Mouse (Mus musculus) heart, postnatal 0 days (tissue): ENCODE results near the gene Fbxl20. TPM values are rescaled to one million over a fixed set of nuclear protein-coding genes. Genes with fewer than 3 reads are reported as not detected.

Experiments
- ATAC-seq: fragments of 200-750 bp; cut with Nextera tagmentation; 2 replicates; pipeline ENCODE4 v1.8.0; 2017; ENCODE audit warnings: low read depth, moderate number of reproducible peaks, moderate library complexity; ENCODE audit not compliant: insufficient read depth
- DNase-seq: peaks from one replicate; pipeline ENCODE4 v3.0.0-alpha.2; 2016; ENCODE audit warnings: low spot score
- H3K27ac ChIP-seq: fragments of 300-500 bp; sonication (generic); 2 replicates; pipeline ENCODE4 v1.5.1; 2014; ENCODE audit warnings: low read depth, mild to moderate bottlenecking
- H3K27me3 ChIP-seq: fragments of 300-500 bp; sonication (generic); 2 replicates; pipeline ENCODE4 v1.6.1; 2014; ENCODE audit warnings: low read length, mixed read lengths; ENCODE audit not compliant: control insufficient read depth, insufficient read depth
- H3K36me3 ChIP-seq: fragments of 300-500 bp; sonication (generic); replicated peaks from 2 replicates; pipeline ENCODE4 v1.6.1; 2014; ENCODE audit warnings: low read length, mixed read lengths; ENCODE audit not compliant: control insufficient read depth, insufficient read depth
- H3K4me1 ChIP-seq: fragments of 300-500 bp; sonication (generic); 2 replicates; pipeline ENCODE4 v1.6.1; 2014; ENCODE audit warnings: antibody characterized with exemption; ENCODE audit not compliant: control insufficient read depth, insufficient read depth
- H3K4me2 ChIP-seq: fragments of 300-500 bp; sonication (generic); 2 replicates; pipeline ENCODE4 v1.6.1; 2014; ENCODE audit warnings: low read depth, mild to moderate bottlenecking, low read length, moderate library complexity
- H3K4me3 ChIP-seq: fragments of 300-500 bp; sonication (generic); 2 replicates; pipeline ENCODE4 v1.5.1; 2014; ENCODE audit warnings: low read depth, low read length
- H3K9ac ChIP-seq: fragments of 300-500 bp; sonication (generic); replicated peaks from 2 replicates; pipeline ENCODE4 v1.6.1; 2014; ENCODE audit warnings: low read depth, low read length, mixed read lengths
- H3K9me3 ChIP-seq: fragments of 300-500 bp; sonication (generic); replicated peaks from 2 replicates; pipeline ENCODE4 v1.6.1; 2016; ENCODE audit warnings: low read length; ENCODE audit not compliant: control insufficient read depth
- CTCF ChIP-seq: IDR thresholded peaks from 2 replicates; pipeline ENCODE4 v1.5.1; 2016; ENCODE audit warnings: antibody characterized with exemption, control low read depth, low read depth
- EP300 ChIP-seq: IDR thresholded peaks from 2 replicates; pipeline ENCODE4 v1.6.1; 2016; ENCODE audit warnings: antibody characterized with exemption, low read depth
- WGBS: fragments of 180-500 bp; shearing (Covaris S2); extraction: QIAGEN DNeasy Blood & Tissue Kit; methylation state at CpG from one replicate; pipeline ENCODE4 v1.1.7; 2014; 5-methylcytosine and 5-hydroxymethylcytosine counted together
- polyA plus RNA-seq: library from polyadenylated mRNA; unstranded; fragments of >200 nt; fragmentation: Nextera tagmentation; extraction: Ambion mirVana; gene quantifications from 2 replicates; pipeline ENCODE4 v1.2.1, GENCODE M21; 2015
- total RNA-seq: library from RNA; depleted of rRNA; stranded (reverse); fragments of >200 nt; gene quantifications from 2 replicates; pipeline ENCODE4 v1.2.3, GENCODE M21; 2014; ENCODE audit warnings: low replicate concordance

The Fbxl20 gene
- total and polyA plus RNA-seq, 2 experiments from 2014 or later = 8.8 to 12.5 TPM

DNA sequence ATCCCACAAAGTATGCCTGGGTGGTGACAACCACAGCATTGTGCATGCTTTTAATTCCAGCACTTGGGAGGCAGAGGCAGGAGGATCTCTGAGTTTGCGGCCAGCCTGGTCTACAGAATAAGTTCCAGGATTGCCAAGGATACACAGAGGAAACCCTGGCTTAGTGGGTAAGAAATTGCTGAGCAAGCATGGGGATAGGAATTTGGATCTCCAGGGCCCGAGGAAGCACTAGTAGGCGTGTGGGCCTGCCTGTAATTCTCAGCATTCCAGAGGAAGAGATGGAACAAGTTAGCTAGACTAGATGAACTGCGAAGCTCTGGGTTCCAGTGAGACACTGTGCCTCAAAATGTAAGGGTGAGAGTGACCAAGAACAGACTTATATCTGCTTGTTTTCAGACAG, 76.8 kb downstream of the Fbxl20 start:
- Histone ChIP-seq H3K27me3 (no peaks in the 10 kb centered on the region), H3K36me3 (no peaks in the 10 kb centered on the region), H3K27ac (no peak overlapping the region), H3K9ac (no peak overlapping the region), H3K9me3 (no peaks in the 10 kb centered on the region), H3K4me1 (peaks cover 7% of the 10 kb centered on the region), H3K4me2 (no peak overlapping the region), H3K4me3 (no peak overlapping the region)
- WGBS = 83% methylated on average over 4 of the region's 4 CpGs
- no peak for ATAC-seq
- no peak for DNase-seq
- no peak for TF ChIP-seq CTCF
- no peak for TF ChIP-seq EP300

DNA sequence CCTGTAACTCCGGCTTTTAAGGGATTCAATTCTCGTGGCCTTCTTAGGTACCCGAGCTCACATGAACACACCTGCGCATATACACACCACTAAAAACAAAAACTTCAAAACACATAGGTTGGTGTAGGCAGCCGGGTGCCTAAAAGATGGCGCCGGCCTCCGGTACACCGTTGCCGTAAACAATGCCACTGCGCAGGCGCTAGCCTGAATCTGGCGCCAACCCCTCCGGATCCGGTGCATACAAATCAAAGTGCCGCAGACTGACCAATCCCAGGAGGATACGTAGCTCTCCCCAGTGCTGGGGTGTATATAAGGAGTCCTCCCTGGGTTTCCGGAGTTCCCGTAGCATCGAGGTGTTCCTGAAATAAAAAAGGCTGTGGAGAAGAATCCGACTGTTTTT, 82.9 kb downstream of the Fbxl20 start:
- H3K9me3 ChIP-seq = no peaks in the 10 kb centered on the region
- DNase-seq (no peak), ATAC-seq (no peak)
- H3K9ac ChIP-seq = no peak overlapping the region
- H3K27me3 ChIP-seq = no peaks in the 10 kb centered on the region
- H3K4me1 ChIP-seq = no peaks in the 10 kb centered on the region
- no peak for TF ChIP-seq CTCF
- TF ChIP-seq EP300 = no peak
- no peak overlapping the region for H3K4me2 ChIP-seq
- H3K4me3 ChIP-seq = no peak overlapping the region
- no peak overlapping the region for H3K27ac ChIP-seq
- no peaks in the 10 kb centered on the region for H3K36me3 ChIP-seq
- WGBS = 93% methylated on average over 21 of the region's 21 CpGs

DNA sequence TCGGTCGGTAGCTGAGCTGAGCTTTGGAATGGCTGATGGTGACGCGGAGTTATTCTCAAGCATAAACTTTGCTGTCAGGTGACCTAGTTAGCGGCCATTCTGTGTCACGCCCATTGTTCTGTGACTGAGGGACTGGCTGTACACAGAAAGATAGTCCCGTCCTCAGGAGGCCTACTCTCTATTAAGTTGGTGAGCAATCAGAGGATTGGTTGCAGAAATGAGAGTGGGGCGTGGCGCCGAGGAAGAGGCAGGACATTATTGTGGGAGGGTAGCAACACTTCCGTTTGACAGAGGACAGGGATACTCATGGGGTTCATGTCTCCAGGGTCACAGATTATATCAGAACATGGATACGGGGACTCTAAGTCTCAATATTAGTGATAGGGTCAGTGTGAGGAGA, 84.0 kb downstream of the Fbxl20 start:
- no peak overlapping the region for H3K4me3 ChIP-seq
- H3K36me3 ChIP-seq = no peaks in the 10 kb centered on the region
- no peaks in the 10 kb centered on the region for H3K27me3 ChIP-seq
- 90% methylated on average over 12 of the region's 12 CpGs for WGBS
- TF ChIP-seq CTCF (no peak), EP300 (no peak)
- no peak for DNase-seq
- H3K9me3 ChIP-seq = no peaks in the 10 kb centered on the region
- no peak overlapping the region for H3K27ac ChIP-seq
- H3K9ac ChIP-seq = no peak overlapping the region
- H3K4me1 ChIP-seq = no peaks in the 10 kb centered on the region
- no peak for ATAC-seq
- H3K4me2 ChIP-seq = no peak overlapping the region

DNA sequence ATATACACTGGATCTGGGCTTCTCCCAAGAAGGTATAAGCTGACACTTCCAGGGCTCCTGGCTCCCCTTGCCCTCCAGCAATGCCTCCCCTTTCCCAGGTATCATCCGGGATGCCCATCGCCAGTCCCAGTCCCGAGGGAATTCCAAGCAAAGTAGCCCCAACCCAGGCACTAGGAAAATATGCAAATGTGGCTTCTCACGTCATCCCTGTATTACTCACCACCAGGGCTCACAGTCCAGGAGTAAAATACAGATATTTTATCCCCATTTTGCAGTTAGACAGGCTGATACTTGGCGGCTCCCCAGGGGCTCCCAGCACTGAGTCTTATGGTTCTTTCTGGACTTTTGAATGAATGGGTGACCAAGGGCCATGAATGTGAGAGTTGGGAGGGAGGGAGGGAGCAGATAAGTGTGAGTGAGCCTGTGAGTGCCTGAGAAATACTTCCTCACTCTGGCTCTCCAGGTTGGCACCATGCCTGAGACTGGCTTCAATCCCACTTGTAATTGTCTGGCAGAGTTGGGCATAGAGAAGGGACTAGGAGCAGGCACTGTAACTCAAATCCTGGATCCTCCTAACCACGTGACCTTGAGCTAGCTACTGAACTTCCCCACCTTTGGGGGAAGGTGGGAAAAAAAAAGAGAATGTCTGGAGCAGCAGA, 88.2 kb downstream of the Fbxl20 start:
- 47% methylated on average over 6 of the region's 6 CpGs for WGBS
- H3K4me3 ChIP-seq = no peak overlapping the region
- H3K27ac ChIP-seq = no peak overlapping the region
- ATAC-seq (peak; percentile 44; the same call in 1 of the 2 replicates), DNase-seq (peak; percentile 32)
- no peak overlapping the region for H3K9ac ChIP-seq
- H3K27me3 ChIP-seq = no peaks in the 10 kb centered on the region
- H3K4me1 ChIP-seq = no peaks in the 10 kb centered on the region
- H3K4me2 ChIP-seq = no peak overlapping the region
- no peaks in the 10 kb centered on the region for H3K9me3 ChIP-seq
- H3K36me3 ChIP-seq = no peaks in the 10 kb centered on the region
- TF ChIP-seq CTCF (no peak), EP300 (no peak)

DNA sequence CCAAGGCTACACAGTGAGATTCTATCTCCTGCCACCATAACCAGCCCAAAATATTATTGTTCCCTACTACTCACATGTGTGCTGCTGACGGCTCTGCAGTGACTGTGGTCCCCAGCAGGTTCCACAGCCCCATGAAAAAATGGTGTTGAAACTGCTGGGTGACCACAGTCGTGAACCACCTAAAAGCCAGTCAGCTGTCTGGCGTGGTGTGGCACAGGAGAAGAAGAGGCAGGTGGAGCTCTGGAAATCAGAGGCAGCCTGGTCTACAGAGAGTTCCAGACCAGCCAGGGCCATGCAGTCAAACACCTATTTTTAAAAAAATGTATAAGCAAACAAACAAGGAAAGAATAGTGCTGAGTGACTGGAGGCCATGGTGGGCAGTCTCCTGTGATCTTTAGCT, 88.8 kb downstream of the Fbxl20 start:
- ATAC-seq (no peak), DNase-seq (no peak)
- Histone ChIP-seq H3K27me3 (no peaks in the 10 kb centered on the region), H3K36me3 (no peaks in the 10 kb centered on the region), H3K4me1 (no peaks in the 10 kb centered on the region), H3K4me2 (no peak overlapping the region), H3K27ac (no peak overlapping the region), H3K9me3 (no peaks in the 10 kb centered on the region), H3K9ac (no peak overlapping the region), H3K4me3 (no peak overlapping the region)
- WGBS = 64% methylated on average over 3 of the region's 3 CpGs
- TF ChIP-seq CTCF = no peak
- no peak for TF ChIP-seq EP300

DNA sequence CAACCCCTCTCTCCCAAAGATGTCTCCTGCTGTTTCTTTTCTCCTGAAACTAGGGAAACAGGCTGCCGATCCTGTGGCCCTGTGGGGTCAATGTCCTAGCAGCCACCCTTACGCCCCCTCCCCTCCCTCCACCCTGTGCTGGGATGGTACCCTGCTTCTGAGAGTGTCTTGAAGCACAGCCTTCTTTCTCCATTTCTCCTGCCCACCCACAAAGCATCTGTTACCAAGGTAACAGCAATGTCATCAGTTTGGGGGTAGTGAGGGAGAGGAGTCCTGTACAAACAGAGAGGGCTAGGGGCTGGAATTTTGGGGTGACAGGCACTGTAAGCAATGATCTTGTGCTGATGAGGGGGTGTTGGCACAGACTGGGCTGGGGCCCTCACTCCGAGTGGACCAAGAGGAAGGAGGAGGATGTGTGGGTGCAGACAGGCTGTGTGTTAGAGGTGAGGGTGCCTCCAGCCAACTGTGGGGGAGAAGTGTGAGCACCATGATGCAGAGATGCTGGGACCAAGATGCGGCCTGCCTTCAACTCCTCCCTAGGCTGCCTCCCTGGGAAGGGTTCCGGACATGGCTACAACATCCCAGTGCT, 90.0 kb downstream of the Fbxl20 start:
- 68% methylated on average over 5 of the region's 5 CpGs for WGBS
- DNase-seq (no peak), ATAC-seq (no peak)
- TF ChIP-seq CTCF (no peak), EP300 (no peak)
- Histone ChIP-seq H3K4me2 (no peak overlapping the region), H3K4me1 (no peaks in the 10 kb centered on the region), H3K4me3 (no peak overlapping the region), H3K9ac (no peak overlapping the region), H3K36me3 (no peaks in the 10 kb centered on the region), H3K27me3 (0 out of 2 replicates have a peak, but pooled peaks cover 4% of the 10 kb centered on the region), H3K9me3 (no peaks in the 10 kb centered on the region), H3K27ac (no peak overlapping the region)
